Mouse (Mus musculus): ENCODE measurements at regions not wholly inside any gene's neighbourhood (a gene's known extent, or its start where the extent isn't known, plus 50 kb on each side); places are given as distances from the start of the nearest gene placed in this dataset.

DNA sequence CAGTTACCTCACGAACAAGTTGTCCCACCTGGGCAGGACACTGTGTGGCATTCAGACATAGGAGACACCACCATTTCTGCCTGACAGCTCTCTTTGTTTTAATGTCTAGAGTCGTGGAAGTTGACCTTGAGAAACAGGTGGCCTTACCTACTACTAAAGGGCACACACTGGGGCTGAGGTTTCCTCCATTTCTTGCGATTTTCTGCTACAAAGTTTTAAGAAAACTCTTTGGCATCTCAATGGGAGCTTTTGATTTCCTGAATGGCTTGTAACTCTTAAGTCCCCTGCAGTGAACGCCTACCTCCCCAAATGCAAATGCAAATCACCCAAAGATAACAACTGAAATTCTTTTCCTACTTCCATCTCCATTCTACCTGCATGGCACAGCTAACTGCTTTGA, 273.4 kb upstream of the Bmp2 start:
- Histone ChIP-seq H3K27me3 (ENCODE audit: poor library complexity, severe bottlenecking) (no peaks in the 10 kb centered on the region), H3K36me3 (replicated peaks) (no peaks in the 10 kb centered on the region), H3K4me3 (no peak overlapping the region), H3K27ac (no peak overlapping the region), H3K9me3 (no peaks in the 10 kb centered on the region), H3K4me1 (no peaks in the 10 kb centered on the region)
- WGBS: 54% methylated on average over 4 of the region's 4 CpGs
- no peak for DNase-seq (ENCODE audit: extremely low spot score, low spot score)

DNA sequence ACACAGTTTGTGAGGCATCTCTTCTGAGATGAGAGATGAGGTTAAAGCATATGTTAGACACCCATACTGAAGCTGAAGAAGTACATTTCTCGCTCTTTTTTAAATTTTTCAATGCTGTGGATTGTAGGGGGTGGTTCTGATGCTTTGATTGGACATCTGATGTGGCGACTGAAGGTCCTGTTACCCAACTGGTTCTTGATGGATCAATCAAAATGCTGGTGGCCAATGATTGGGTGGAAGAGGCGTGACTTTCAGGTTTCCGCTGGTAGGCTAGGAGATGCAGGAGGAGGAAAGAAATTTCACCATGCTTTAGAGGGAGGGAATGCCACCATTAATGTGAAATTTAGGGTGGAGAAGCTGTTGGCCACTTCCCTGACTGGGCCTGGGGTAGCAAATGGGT, 272.7 kb upstream of the Bmp2 start:
- Histone ChIP-seq H3K4me3 (no peak overlapping the region), H3K36me3 (replicated peaks) (no peaks in the 10 kb centered on the region), H3K27ac (no peak overlapping the region), H3K9me3 (no peaks in the 10 kb centered on the region), H3K27me3 (ENCODE audit: poor library complexity, severe bottlenecking) (no peaks in the 10 kb centered on the region), H3K4me1 (no peaks in the 10 kb centered on the region)
- 89% methylated on average over 4 of the region's 4 CpGs for WGBS
- DNase-seq (ENCODE audit: extremely low spot score, low spot score): no peak

DNA sequence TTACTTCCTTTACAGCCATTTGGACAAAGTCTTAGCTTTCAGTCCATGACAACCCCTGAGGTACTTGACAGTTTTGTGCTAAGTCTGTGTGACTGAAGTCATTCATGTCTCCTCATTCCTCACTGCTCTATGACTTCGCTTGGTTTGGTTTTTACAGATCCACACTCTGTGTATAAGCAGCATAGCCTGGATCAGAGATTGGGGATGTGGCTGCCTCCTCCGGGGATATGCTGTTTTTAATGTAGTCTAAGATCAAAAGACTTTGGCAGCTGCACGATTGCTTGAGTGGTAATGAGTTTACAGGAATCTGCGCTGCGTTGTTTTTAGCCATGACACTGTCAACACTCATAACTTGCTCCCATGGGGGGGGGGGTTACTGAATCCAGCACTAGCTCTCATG, 269.3 kb upstream of the Bmp2 start:
- 88% methylated on average over 5 of the region's 5 CpGs for WGBS
- Histone ChIP-seq H3K9me3 (no peaks in the 10 kb centered on the region), H3K4me3 (no peak overlapping the region), H3K27me3 (ENCODE audit: poor library complexity, severe bottlenecking) (no peaks in the 10 kb centered on the region), H3K27ac (no peak overlapping the region), H3K4me1 (no peaks in the 10 kb centered on the region), H3K36me3 (replicated peaks) (no peaks in the 10 kb centered on the region)
- DNase-seq (ENCODE audit: extremely low spot score, low spot score): no peak

DNA sequence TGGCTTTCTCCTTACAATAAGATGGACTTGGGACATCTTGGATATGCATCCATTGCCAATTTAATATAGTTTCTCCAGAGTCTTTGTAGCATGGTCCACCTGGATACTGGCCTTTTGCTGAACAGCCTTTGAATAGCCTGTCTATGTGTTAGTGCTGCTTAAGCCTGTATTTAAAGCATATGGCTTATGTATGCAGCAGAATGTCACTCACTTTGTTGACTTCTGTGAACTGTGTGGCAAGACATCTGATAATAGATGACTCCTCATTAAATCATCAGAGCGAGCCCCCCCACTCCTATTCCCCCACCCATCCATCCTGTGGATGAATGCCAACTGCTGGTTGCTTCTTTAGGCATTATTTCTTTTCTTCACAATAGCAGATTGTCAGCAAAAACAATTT, 268.2 kb upstream of the Bmp2 start:
- Histone ChIP-seq H3K9me3 (no peaks in the 10 kb centered on the region), H3K27ac (no peak overlapping the region), H3K4me3 (no peak overlapping the region), H3K4me1 (no peaks in the 10 kb centered on the region), H3K27me3 (ENCODE audit: poor library complexity, severe bottlenecking) (no peaks in the 10 kb centered on the region), H3K36me3 (replicated peaks) (no peaks in the 10 kb centered on the region)
- 71% methylated on average over 1 of the region's 1 CpGs for WGBS
- DNase-seq (ENCODE audit: extremely low spot score, low spot score): no peak

DNA sequence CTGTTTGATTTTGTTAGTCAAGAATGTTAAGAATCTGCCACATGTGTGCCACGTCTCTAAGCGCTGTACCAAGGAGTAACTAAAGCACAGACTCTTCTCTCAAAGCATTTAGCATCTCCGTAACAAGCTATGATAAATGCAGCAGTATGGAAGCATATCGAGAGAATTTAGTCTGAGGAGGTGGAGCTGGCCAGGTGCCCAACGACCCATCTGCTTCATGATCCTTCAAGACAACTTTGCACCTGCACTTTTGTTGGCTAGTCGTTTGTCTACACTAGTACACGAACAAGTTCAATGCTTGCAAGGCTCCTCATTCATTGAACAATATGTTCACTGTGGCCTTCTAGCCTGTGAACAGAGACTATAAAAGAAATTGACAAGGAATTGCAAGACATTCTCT, 257.8 kb upstream of the Bmp2 start:
- Histone ChIP-seq H3K4me3 (no peak overlapping the region), H3K9me3 (no peaks in the 10 kb centered on the region), H3K4me1 (no peaks in the 10 kb centered on the region), H3K27me3 (ENCODE audit: poor library complexity, severe bottlenecking) (no peaks in the 10 kb centered on the region), H3K36me3 (replicated peaks) (no peaks in the 10 kb centered on the region), H3K27ac (no peak overlapping the region)
- WGBS: 86% methylated on average over 7 of the region's 7 CpGs
- no peak for DNase-seq (ENCODE audit: extremely low spot score, low spot score)

DNA sequence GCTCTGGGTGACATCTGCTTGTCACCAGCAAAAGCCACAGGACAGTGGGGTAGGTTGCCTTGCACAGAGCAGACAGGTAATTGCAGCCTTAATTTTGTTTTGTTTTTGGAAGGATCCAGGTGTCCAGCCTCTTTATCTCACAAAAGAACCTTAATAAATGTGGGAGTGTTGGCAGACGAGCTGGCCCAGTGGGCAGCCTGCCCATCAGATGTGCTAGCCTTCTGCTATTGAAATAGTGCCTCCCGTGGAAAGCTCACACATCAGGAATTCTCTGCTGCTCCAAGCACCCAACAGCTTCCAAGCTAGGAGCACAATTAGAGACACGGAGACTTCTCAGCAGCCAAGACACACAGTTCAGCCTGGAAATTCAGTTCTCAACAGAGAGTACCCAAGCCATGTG, 246.0 kb upstream of the Bmp2 start:
- Histone ChIP-seq H3K4me1 (no peaks in the 10 kb centered on the region), H3K27ac (no peak overlapping the region), H3K4me3 (no peak overlapping the region), H3K27me3 (ENCODE audit: poor library complexity, severe bottlenecking) (no peaks in the 10 kb centered on the region), H3K36me3 (replicated peaks) (no peaks in the 10 kb centered on the region), H3K9me3 (no peaks in the 10 kb centered on the region)
- no peak for DNase-seq (ENCODE audit: extremely low spot score, low spot score)
- WGBS: 77% methylated on average over 3 of the region's 3 CpGs

DNA sequence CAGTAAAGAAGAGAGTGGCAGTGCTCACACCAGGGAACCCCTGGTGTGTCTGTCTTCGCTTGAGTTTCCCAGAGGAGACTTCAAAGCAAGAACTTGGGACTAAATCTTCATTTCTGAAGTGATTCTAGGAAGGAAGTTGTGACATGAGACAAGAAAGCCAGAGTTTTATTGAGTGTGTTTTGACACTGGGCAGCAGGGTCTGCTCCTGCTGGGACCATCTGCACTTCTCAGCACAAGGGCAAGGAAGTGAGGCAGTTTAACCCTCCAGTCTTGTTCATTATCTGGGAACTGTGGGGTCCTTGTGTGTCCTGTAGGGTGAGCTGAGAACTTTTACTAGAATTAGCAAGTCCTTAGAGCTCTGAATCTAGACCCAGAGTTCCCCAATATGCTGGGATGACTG, 241.0 kb upstream of the Bmp2 start:
- WGBS: 54% methylated on average over 1 of the region's 1 CpGs
- Histone ChIP-seq H3K27me3 (ENCODE audit: poor library complexity, severe bottlenecking) (no peaks in the 10 kb centered on the region), H3K27ac (no peak overlapping the region), H3K36me3 (replicated peaks) (no peaks in the 10 kb centered on the region), H3K9me3 (no peaks in the 10 kb centered on the region), H3K4me1 (no peaks in the 10 kb centered on the region), H3K4me3 (no peak overlapping the region)
- no peak for DNase-seq (ENCODE audit: extremely low spot score, low spot score)

DNA sequence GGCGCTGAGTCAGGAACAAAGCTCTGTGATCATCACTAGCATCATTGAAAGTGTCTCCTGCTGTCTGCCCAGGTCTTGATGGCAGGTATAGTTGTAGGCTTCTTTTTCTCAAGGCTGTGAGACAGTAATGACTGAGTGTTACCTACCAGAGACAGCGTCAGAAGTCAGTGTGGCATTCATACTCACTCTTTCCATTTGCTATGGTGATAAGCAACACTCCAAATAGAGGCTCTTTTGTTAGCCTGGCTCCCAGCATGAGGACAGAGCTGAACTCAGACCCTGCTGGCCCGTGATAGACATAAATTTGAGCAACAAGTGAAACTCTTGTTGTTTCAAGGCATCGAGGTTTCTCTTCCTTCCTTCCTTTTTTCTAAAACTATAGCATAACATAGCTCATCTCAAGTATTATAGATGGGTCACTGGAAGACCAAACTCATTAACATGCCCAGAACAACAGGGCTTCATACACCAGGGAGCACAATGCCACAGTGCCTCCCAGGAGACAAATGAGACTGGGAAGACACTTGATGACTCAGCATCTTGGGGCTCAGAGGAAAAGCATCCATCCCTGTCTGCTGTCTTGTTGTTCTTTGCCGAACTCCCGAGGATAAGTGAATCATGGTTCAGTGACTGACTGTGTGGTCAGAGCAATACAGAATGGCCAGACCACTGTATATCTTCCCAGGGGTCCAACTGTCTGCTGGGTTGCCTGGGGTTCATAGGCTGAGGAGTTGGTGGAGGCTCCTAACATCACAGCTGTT, 225.5 kb upstream of the Bmp2 start:
- DNase-seq (ENCODE audit: extremely low spot score, low spot score): no peak
- no peaks in the 10 kb centered on the region for H3K9me3 ChIP-seq
- no peaks in the 10 kb centered on the region for H3K4me1 ChIP-seq
- no peak overlapping the region for H3K4me3 ChIP-seq
- 72% methylated on average over 6 of the region's 6 CpGs for WGBS
- no peak overlapping the region for H3K27ac ChIP-seq
- H3K27me3 ChIP-seq (ENCODE audit: poor library complexity, severe bottlenecking): no peaks in the 10 kb centered on the region
- no peaks in the 10 kb centered on the region for H3K36me3 ChIP-seq (replicated peaks)

DNA sequence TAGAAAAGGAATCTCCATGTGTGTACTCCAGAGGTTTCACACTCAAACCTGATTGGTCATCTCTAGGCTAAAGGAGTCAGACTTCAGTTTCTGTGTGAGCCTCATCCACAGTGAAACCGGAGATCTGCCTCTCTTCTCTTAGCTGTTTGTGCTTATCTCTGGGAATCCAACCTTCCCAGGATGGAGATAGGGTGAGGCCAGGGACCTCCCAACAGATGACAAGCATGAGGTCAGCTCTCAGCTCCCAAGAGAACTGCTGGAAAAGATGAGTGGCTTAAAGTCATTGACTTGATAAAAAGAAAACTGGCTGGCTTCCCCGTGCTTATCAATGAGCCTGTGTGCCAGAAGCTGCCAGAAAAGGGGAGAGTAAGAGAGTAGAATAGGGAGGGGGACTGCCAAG, 224.3 kb upstream of the Bmp2 start:
- no peaks in the 10 kb centered on the region for H3K9me3 ChIP-seq
- 69% methylated on average over 2 of the region's 2 CpGs for WGBS
- H3K36me3 ChIP-seq (replicated peaks): no peaks in the 10 kb centered on the region
- H3K4me3 ChIP-seq: no peak overlapping the region
- no peaks in the 10 kb centered on the region for H3K27me3 ChIP-seq (ENCODE audit: poor library complexity, severe bottlenecking)
- no peak for DNase-seq (ENCODE audit: extremely low spot score, low spot score)
- H3K4me1 ChIP-seq: no peaks in the 10 kb centered on the region
- no peak overlapping the region for H3K27ac ChIP-seq

DNA sequence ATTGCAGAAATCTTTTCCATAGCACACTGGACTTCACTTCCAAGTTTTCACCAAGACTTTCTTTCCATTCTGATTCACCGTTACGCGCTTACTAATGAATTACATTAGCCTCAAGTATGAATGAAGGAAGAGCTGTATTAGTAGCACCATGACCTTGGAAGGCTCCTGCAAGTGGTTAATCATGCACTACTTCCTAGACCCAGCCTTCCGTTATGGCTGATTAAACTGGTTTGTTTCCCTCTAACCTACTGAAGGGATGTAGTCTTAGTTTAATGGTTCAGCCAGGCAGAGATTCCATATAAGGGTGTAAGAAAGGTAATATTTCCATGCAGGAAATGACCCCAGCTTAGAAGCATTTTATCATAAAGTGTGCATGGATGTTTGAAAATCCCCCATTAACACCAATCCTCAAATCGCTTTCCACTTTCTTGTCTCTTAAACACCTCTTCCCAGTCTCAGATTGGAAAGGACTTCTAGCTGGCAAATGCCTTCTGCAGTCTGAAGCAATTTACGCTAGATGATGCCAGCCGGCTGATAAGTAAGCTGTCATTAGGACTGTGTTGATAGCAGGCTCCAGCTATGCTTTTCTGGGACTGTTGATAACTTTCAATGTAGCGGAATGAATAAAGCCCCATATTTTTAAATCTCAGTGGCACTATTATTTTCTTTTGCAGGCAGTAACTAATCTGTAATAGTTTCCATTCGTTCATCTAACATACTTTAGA, 215.6 kb upstream of the Bmp2 start:
- Histone ChIP-seq H3K27ac (no peak overlapping the region), H3K4me3 (no peak overlapping the region), H3K9me3 (no peaks in the 10 kb centered on the region), H3K27me3 (ENCODE audit: poor library complexity, severe bottlenecking) (peaks cover 3% of the 10 kb centered on the region; the same call in 1 of the 2 replicates), H3K4me1 (no peaks in the 10 kb centered on the region), H3K36me3 (replicated peaks) (no peaks in the 10 kb centered on the region)
- WGBS: 92% methylated on average over 9 of the region's 9 CpGs
- DNase-seq (ENCODE audit: extremely low spot score, low spot score): no peak

DNA sequence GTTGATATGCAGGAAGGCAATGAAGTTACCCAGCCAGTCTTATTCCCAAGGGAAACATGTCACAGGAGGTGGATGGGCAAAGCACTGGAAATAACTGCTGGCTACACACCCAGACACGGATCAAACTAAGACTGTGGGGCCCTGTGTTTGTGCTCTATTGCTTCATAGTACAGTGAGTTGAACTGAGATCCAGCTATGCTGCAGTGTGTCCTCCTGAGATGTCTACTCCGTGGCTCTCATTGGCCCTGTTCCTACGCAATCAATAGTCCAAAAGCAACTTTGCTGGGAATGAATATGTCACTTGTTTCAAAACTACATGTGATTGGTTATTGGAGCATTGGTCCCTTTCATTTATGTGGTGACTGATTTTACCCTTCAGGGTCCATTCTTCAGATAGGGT, 213.8 kb upstream of the Bmp2 start:
- peaks cover 19% of the 10 kb centered on the region for H3K27me3 ChIP-seq (ENCODE audit: poor library complexity, severe bottlenecking)
- DNase-seq (ENCODE audit: extremely low spot score, low spot score): no peak
- no peaks in the 10 kb centered on the region for H3K36me3 ChIP-seq (replicated peaks)
- no peak overlapping the region for H3K4me3 ChIP-seq
- H3K27ac ChIP-seq: no peak overlapping the region
- 90% methylated on average over 3 of the region's 3 CpGs for WGBS
- no peaks in the 10 kb centered on the region for H3K4me1 ChIP-seq
- H3K9me3 ChIP-seq: no peaks in the 10 kb centered on the region

DNA sequence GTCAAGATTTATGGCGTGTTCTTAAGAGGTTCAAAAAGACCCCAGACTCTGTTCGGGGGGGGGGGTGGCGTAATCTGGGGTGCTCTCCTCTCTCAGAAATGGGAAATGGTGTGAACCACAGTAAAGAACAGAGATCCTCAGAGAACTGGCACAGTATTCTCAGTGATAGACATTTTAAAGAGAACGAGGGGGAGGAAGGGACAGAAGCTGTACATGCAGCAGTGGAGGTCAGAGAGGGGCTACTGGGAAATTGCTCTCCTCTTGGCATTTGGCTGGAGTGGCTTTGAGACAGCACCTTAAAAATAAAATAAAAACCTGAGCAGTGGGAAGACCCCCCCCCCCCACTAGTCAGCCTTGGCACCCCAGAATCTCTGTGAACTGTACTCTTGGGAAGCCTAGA, 210.6 kb upstream of the Bmp2 start:
- peaks cover 9% of the 10 kb centered on the region for H3K4me1 ChIP-seq
- no peaks in the 10 kb centered on the region for H3K9me3 ChIP-seq
- 86% methylated on average over 4 of the region's 4 CpGs for WGBS
- no peak overlapping the region for H3K4me3 ChIP-seq
- H3K27ac ChIP-seq: no peak overlapping the region
- H3K36me3 ChIP-seq (replicated peaks): no peaks in the 10 kb centered on the region
- no peak for DNase-seq (ENCODE audit: extremely low spot score, low spot score)
- peaks cover 49% of the 10 kb centered on the region for H3K27me3 ChIP-seq (ENCODE audit: poor library complexity, severe bottlenecking)

DNA sequence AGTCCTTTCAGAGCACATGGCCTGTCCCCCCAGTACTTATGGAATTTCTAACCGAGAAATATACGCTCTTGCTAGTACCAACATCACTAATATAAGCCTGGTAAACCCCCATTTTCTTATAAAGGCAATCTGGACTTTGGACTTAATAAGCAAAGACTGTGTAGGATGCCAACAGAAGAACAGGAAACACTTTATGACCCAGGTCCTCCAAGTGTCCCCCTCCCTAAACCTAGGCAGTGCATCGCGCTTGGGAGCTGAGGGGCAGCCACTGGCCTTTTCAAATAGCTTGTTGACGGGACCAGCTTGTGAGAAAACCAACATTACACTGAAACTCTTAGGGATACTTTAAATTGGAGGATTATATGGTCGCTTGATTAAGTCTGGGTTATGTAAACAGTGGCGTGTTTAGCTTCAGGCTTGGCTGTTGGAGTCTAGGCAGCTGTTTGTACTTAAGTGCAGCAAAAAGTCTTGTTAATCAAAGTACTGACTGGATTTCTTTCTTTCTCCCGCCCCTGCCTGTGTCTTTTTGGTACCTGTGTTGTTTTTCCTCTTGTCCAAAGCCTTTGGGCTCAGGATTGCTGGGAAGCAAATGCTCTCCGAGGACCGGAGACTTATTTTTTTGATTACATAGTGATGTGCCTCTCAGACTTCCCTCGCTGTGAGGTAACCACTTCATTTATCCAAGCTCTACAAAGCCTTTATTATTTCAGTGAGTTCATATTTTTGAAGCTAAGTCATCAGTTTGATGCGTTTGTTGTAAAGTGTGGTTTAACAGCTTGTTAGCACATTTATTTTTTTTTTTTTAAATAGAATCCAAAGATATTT, 205.8 kb upstream of the Bmp2 start:
- no peaks in the 10 kb centered on the region for H3K9me3 ChIP-seq
- DNase-seq (ENCODE audit: extremely low spot score, low spot score): peak; percentile 17
- peak overlapping the region; percentile 45; the same call in 1 of the 2 replicates for H3K27ac ChIP-seq
- no peaks in the 10 kb centered on the region for H3K36me3 ChIP-seq (replicated peaks)
- H3K27me3 ChIP-seq (ENCODE audit: poor library complexity, severe bottlenecking): peaks cover 83% of the 10 kb centered on the region
- H3K4me1 ChIP-seq: peaks cover 23% of the 10 kb centered on the region
- H3K4me3 ChIP-seq: no peak overlapping the region
- WGBS: 42% methylated on average over 12 of the region's 12 CpGs

Data from forebrain, embryonic 10.5 days (tissue).